Mouse (Mus musculus) embryo, embryonic 10.5 days (tissue): Measurements from ENCODE around the gene Ssr4.
"Not testable (repeated sequence)": the region's sequence is repeated elsewhere in the genome, so short reads cannot be mapped to it uniquely, and the experiment has no call there.

Source experiments
- DNase-seq: peaks from one replicate; pipeline ENCODE4 v3.0.0-alpha.2; 2015; ENCODE audit warnings: low spot score

Gene Ssr4

GRCm38 (mm10) chrX:73786364-73787224 is at the start of gene Ssr4, which contains the start of gene Idh3g:
TSS of gene Ssr4 (plus strand) at chrX:73787028.
TSS of gene Idh3g (minus strand) at chrX:73786897.
- peak; percentile 96 for DNase-seq

GRCm38 (mm10) chrX:73738155-73738554 is 48.7 kb upstream of the Ssr4 start:
- no peak for DNase-seq

GRCm38 (mm10) chrX:73739151-73739550 is 47.7 kb upstream of the Ssr4 start:
- DNase-seq: no peak

DNA sequence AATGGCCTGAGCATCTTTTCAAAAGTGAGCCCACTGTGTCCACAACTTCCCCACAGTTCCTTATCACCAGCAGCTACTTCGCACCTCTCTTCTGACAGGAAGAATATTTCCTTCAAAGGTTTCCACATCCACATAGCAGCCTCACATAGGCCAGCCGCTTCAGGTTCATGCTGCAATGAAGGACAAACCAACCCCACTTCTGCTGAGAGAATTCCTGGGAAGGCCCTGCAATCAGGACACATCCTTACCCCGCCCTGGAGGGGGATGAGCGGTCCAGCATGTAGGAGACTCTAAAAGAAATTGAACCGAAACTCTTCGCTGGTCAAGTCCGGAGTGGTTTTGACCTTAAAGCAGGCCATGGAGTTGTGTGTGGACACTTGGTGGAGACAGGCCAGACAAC is 47.0 kb upstream of the Ssr4 start:
- DNase-seq: not testable (repeated sequence)

DNA sequence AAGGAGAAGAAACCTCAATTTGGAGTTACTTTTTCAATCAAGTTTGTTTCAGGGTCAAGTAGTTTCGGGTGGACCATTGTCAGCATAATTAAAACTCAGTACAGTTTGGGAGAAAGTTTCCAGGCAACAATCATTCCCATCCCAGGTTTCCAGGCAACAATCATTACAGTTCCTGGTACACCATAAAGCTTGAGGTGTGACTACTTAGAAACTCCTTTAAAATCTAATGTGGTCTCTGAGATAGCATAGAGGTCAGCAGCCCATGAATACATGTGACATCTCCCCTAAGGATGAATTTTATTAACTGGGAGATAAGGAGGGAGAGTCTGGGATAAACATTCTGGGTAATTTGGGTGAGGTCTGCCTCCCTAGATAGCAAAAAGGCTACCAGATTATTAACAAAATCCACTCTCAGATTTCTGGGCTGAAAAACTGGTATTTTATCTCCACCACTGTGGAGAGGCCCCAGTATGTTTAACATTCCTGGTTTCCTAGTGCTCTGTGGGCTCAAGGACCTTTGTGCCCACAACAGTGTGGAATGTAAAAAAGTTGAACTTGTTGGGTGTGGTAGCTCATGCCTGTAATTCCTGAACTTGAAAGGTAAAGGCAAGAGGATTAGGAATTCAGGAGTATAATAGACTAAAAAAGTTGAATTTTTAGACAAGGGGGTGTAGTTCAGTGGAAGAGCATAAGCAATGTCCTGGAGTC is 41.9 kb upstream of the Ssr4 start:
- no peak for DNase-seq

- DNase-seq: no peak
Measured at GRCm38 (mm10) chrX:73748977-73749376, 37.9 kb upstream of the Ssr4 start.

DNA sequence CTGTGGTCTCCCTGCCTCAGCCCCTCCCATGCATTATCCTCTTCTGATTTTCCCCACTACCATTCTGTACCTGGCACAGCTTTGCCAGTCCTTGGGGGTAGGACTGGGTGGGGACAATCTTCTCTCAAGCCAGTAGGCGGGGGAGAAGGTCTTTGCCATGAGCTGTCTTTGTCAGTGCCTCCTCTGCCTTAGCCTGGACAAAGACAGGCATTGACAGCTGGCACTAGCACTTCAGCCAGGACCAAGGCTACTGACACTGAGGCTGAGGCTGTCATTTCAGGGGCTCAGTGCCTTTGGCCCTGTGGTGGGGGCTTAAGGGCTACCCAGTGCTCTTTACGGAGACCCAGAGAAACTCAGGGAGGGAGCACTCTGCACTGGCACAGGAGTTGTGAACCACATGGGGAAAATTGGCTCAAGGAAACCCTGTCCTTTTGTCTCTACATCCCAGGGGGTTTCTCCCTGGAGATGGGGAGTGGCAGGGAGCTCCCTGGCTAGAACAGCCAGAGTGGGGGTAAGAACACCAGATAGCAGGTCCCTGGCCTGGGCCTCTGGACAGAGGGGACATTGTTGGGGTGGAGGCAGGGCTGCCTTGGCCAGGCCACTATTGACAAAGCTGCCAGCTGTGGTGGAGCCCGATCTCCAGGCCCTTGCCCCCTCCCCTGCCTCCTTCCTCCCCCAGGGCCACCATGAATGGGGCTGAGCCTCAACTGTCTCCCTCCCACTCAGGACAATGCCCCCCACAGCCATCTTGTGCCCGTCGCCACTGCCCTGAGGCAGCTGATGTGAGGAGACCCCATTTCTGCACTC is 30.3 kb upstream of the Ssr4 start, which contains the start of gene Plxnb3:
TSS of gene Plxnb3 (plus strand) at position 757 of the 807 bp plus-strand sequence.
- no peak for DNase-seq

- no peak for DNase-seq
Measured at GRCm38 (mm10) chrX:73758611-73759290, 28.1 kb upstream of the Ssr4 start.

DNA sequence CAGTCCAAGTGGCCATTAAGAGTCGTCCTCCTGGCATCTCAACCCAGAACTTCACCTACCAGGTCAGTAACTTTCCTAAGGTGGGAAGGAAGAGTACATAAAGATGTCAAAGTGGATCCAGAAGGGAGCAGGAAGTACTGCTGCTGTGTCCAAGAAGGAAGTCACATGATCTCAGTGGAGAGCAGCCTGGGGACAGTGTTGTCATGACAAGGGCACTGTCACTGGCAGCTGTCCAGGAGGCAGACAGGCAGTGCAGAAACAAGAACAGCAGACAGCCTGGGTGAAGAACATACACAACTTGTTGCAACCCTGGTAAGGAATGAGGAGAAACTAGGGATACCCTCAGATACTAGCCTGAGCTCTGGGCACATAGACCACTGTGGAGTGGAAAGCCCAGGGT is 21.5 kb upstream of the Ssr4 start:
- DNase-seq: no peak

DNA sequence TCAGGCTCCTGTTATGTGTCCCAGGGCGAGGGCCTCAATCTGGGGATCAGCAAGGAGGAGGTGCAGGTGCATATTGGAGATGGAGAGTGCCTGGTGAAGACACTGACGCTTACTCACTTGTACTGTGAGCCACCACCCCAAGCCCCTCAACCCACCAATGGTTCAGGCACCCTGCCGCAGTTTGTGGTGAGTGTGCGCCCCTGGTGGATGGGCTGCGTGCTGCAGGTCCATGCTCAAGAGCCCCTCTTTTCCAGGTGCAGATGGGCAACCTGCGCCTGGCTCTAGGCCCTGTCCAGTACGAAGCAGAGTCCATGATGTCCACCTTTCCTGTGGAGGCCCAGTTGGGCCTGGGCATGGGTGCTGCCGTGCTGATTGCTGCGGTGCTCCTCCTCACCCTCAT is 19.6 kb upstream of the Ssr4 start:
- peak; percentile 18 for DNase-seq

GRCm38 (mm10) chrX:73774168-73774760 is 12.6 kb upstream of the Ssr4 start, which contains the start of gene Srpk3:
TSS of gene Srpk3 (plus strand) at chrX:73774405.
- no peak for DNase-seq

- DNase-seq: no peak
Measured at GRCm38 (mm10) chrX:73774802-73775483, 11.9 kb upstream of the Ssr4 start.

DNA sequence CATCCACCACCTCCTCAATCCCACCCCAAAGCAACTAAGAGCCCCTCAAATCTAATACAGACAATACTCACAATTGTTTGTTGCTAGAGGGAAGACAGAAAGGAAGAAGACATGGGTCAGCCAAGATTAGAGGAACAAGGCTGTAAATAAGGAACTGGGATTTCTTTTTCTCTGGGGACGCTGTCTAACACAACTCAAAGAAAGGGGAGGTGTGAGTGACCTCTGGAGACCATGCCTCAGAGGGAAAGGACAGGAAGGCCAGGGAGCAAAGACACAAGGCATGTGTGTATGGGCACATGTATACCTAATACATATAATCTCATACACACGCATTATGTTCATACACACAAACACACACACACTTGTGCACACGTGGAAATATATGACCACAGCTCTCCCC is 4.6 kb upstream of the Ssr4 start:
- DNase-seq: no peak

DNA sequence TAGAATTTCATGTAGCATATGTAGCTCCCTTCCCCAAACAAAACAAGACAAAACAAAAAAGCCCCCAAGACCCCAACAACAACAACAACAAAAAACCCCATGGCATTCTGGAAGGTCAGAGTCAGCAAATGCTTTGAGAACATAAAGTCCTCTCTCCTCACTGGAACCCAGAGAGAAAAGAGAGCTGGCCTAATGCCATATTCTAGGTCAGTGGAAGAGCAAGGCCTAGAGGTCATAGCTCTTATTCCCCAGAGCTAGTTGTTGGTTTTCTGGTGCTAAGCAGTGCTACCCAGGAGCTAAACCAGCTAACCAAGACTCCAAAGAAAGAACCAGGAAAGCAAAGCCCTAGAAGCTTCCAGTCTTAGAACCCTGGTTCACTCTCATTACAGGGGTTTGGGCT is 1.2 kb upstream of the Ssr4 start:
- DNase-seq: no peak

GRCm38 (mm10) chrX:73787225-73787558 is 364 bp downstream of the Ssr4 start:
- no peak for DNase-seq

- no peak for DNase-seq
Measured at GRCm38 (mm10) chrX:73788501-73788900, 1.7 kb downstream of the Ssr4 start.

DNA sequence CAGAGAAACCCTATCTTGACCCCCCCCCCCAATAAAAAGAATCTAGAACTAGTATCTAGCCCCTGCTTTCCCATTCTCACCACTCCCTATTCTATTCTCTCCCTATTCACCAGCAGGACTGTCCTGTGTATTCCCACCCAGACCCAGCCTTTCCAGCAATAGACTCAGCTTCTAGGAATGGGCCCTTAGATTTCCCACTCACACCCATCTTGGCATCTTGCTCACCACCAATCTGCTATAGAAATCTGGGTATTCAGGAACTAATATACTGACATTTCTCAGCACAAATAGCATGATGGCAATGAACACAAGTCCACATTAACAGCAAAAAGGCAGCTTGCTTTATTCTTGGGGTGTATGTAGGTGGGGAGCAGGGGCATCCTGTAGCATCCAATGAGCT is 6.2 kb downstream of the Ssr4 start:
- no peak for DNase-seq

DNA sequence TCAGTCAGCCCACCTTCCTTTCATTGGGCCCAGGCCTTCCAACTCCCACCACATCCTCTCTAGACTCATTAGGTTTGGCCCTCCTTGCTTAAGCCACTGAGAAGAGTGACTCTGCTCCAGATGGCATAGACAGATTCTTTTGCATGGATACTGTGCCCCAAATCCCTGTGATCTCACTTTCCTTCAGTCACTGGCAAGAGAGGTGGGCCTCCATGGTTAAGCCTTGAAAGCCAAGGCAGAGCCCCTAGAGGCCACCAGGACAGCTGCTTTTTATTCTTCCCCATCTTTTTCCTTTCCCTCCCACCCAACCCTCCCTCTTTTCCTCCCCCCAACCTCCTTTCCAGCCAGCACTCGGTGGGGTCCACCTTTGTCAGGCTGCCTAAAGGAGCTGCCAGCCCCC is 6.7 kb downstream of the Ssr4 start:
- no peak for DNase-seq

GRCm38 (mm10) chrX:73797511-73797910 is 10.7 kb downstream of the Ssr4 start:
- no peak for DNase-seq

DNA sequence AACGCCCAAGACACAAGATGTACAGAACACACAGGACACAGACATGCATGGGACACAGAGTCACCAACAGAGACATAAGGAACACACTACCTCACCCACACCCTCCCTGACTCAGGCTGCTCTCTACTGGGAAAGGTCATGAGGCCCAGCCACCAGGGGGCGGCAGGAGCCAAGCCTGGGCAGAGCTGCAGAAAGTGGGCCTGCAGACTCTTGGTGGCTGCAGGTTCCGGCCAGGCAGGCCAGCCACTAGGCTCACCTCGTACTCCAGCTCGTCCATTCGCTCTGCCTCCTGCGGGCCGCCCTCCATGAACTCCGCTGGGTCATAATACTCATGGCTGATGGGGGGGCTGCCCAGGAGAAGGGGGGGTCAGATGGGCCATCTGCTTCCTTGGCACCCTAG is 11.7 kb downstream of the Ssr4 start:
- DNase-seq: peak; percentile 65

GRCm38 (mm10) chrX:73805814-73806213 is 19.0 kb downstream of the Ssr4 start:
- peak; percentile 26 for DNase-seq
